Mouse (Mus musculus) C3H10T1/2 (cell line): ENCODE data around the gene Omt2b. TPM values are rescaled to one million over a fixed set of nuclear protein-coding genes. Genes with fewer than 3 reads are reported as not detected.

Experiments used
- polyA plus RNA-seq, 2 experiments: library from polyadenylated mRNA; unstranded; fragments of >200 nt; fragmentation: generic; extraction: Trizol; gene quantifications; one replicate each; pipeline ENCODE4 v1.2.1; 2012; ENCODE audit warnings: missing spikeins in 2 of 2

Omt2b gene
- polyA plus RNA-seq: under 1 TPM in 1 of 2 experiments, not detected in 1; 0.09 TPM

DNA sequence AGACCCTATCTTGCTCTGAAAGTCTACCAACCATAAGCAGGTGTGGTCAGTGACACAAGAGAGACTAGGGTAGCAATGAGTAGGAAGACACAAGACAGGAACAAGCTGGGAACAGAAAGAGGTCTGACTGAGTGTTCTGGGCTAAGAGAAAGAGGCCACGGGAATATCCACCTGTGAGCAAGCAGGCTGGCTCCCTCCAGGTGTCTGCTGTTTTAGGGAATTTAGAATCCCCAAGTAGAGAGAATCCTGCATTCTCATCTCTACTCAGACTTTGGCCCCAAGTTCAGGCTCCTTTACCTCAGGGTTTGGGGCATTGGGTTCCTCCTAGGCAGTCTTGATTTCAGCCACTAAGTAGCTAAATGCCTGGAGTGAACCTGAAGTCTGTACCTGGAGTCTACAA lies at the start of gene Omt2b:
TSS of gene Omt2b (plus strand) at position 301 of the 400 bp plus-strand sequence.

DNA sequence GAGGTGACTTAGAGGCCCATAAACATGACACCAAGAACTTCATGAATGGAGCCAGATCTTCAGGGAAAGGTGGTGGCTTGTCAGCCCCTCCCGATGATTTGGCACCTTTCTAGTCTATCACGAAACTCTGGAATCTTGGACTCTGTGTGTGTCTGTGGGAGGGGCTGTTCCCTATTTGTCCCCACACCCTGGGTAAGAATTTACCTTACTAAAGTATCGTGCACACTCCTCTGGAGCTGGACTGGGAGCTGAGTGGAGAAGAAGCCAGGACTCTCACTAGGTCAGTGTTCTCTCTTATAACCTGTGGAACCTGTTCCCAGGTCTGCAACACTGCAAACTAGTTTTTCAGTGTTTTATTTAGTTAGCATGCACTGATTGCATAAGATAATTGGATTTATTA lies 37.7 kb upstream of the Omt2b start, which contains the start of gene Gm10639:
TSS of gene Gm10639 (plus strand) at position 201 of the 400 bp plus-strand sequence.

GRCm38 (mm10) chr9:78314696-78315095 lies 12.7 kb upstream of the Omt2b start, which contains the start of gene Omt2a:
TSS of gene Omt2a (minus strand) at chr9:78314796.

DNA sequence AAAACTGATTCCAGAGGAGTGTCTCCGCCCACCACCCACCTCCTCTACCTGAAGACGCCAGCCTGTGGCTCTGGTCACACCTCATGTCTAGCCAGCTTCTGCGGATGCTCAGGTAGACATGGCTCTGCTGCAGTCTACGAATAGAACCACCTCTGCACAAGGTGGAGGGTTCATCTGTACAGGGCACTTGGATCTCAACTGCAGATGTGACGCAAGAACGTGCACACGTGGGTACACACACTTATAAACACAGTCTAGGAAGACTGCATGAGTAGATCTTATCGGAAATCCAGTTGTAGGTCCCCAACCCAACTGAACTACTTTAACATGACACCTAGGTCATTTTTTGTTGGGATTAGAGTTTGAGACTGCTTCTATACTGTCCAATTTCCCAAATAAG lies 28.2 kb downstream of the Omt2b start, which contains the start of gene Gsta2:
TSS of gene Gsta2 (minus strand) at position 178 of the 400 bp plus-strand sequence.

DNA sequence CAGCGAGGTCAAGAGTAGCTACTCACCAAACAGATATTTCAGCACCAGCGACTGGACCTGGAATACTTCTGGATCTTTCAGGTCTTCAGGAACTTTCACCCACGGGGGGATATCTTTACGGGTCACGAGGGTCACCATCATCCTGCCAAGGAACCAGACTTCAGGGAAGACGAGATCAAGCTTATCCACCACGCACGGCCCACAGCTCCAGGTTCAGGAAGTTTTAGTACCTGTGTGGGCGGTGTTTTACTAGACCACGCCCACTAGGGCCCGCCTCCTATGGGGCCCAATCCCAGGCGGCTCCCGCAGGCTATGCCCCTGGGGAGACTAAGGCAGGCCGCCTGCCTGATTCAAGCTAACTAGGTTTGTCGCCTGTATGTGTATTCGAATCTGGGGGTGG lies 40.6 kb downstream of the Omt2b start, which contains the start of gene Dppa5a:
TSS of gene Dppa5a (minus strand) at position 219 of the 400 bp plus-strand sequence.

DNA sequence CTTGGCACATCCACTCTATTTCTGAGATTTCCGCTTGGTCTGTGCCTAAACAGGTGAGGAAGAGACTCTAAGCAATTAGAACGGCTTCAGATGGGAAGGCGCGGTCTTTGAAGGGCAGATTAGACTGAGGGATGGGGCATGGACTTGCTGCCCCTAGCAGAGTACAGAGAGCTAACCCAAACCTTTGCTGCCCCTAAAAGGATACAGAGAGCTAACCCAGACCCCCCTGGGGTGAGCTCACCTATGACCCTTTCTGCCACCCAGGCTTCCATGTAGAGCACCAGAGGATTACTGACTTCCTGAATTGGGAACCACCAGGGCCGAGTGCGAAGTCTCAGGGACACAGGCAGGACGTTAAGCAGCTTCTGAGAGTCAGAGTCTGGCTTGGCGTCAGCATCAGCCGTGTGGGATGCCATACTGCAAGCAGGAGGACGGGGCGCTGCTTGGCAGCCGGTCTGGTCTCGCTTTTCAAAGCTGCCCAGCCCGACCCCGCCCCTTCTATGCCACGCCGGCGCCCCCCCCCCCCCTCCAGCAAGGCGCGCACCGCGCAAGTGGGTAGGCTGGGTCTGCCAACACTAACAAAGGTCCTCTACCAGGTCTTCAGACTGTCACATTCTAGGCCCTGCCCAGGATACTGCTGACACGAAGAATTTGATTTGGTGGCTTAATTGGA lies 50.9 kb downstream of the Omt2b start, which contains the start of gene Ooep:
TSS of gene Ooep (minus strand) at position 613 of the 673 bp plus-strand sequence.

Other genes starting within 250 kb of the Omt2b start
- gene Fbxo9, start 218.5 kb upstream of the Omt2b start, polyA plus RNA-seq: 10 to 100 TPM in 1 of 2 experiments, 1 to 10 TPM in 1; 7.7 to 25.1 TPM
- 10 to 100 TPM in 1 of 2 experiments, 1 to 10 TPM in 1; 2.9 to 11.2 TPM for gene Ick, start 218.4 kb upstream of the Omt2b start, polyA plus RNA-seq
- gene Gsta4, start 144.8 kb upstream of the Omt2b start, polyA plus RNA-seq: 100 to 1,000 TPM in 1 of 2 experiments, 10 to 100 TPM in 1; 22.1 to 238 TPM
- gene Gsta1, start 96.9 kb upstream of the Omt2b start, polyA plus RNA-seq: 1 to 10 TPM in 1 of 2 experiments, under 1 TPM in 1; 0.23 to 1.3 TPM
- gene Gm3776, start 70.5 kb upstream of the Omt2b start, polyA plus RNA-seq: under 1 TPM in 1 of 2 experiments, not detected in 1; 0.04 TPM
- gene Gm10639, start 37.7 kb upstream of the Omt2b start, polyA plus RNA-seq: under 1 TPM in 1 of 2 experiments, not detected in 1; 0.21 TPM
- under 1 TPM in 1 of 2 experiments, not detected in 1; 0.22 TPM for gene Omt2a, start 12.8 kb upstream of the Omt2b start, polyA plus RNA-seq
- gene Gsta2, start 28.2 kb downstream of the Omt2b start, polyA plus RNA-seq: under 1 TPM in 1 of 2 experiments, not detected in 1; 0.37 TPM
- gene Dppa5a, start 40.6 kb downstream of the Omt2b start, polyA plus RNA-seq: under 1 TPM in 1 of 2 experiments, not detected in 1; 0.05 TPM
- gene Ooep, start 51.1 kb downstream of the Omt2b start, polyA plus RNA-seq: under 1 TPM; 0.01 to 0.06 TPM
- gene Ddx43, start 68.2 kb downstream of the Omt2b start, polyA plus RNA-seq: not detected
- 1 to 10 TPM in 1 of 2 experiments, under 1 TPM in 1; 0.70 to 1.8 TPM for gene Cgas, start 115.6 kb downstream of the Omt2b start, polyA plus RNA-seq
- 1 to 10 TPM; 4.5 to 7.6 TPM for gene Mto1, start 120.6 kb downstream of the Omt2b start, polyA plus RNA-seq
- under 1 TPM; 0.06 to 0.20 TPM for gene Gm17324, start 121.2 kb downstream of the Omt2b start, polyA plus RNA-seq
- 1,000 to 10,000 TPM; 3,547 to 7,697 TPM for gene Eef1a1, start 161.6 kb downstream of the Omt2b start, polyA plus RNA-seq